Mouse (Mus musculus): ENCODE measurements around the gene Sema3g.

DNA sequence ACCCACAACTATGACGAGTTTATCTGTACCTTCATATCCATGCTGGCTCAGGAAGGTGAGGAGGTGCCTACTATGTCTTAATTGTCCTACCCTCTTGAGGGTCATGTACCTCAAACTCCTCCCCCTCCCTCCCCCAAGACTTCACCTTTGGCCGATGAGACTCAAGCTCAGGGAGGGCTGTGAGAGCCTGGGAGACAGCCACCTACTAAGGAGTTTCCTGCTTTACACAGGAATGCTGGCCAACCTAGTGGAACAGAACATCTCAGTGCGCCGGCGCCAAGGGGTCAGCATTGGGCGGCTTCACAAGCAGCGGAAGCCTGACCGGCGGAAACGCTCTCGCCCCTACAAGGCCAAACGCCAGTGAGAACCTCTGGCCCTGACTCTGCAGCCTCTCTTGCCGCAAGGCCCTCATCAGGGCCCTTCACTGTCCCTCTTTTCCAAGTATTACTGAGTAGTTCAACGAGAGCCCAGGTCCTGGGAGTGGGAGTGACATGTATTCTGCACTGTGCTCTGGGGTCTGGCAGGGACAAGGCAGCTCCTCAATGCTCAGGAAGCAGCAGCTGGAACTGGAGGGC, 40.9 kb downstream of the Sema3g start:
- no peak for TF ChIP-seq FLI1 (IDR thresholded peaks at IDR 0.05; ENCODE audit: low read length)
- TF ChIP-seq GATA1 (IDR thresholded peaks at IDR 0.05; ENCODE audit: borderline replicate concordance, low read length): no peak

Data from megakaryocyte, embryonic 14.5 days (primary cell).